Comparison of ENCODE assay signal across 17 mouse cellular contexts in genomic region chr2:178193445-178193844, GRCm38 (mm10).
DNase-seq lines count a peak whose midpoint lies in the region; ATAC-seq and TF ChIP-seq lines count a peak whose summit lies in the region.
"Had no signal": no experiment of that assay in that cellular context is flagged by ENCODE, and none has a peak within 500 bp of the region (broad histone marks: within the 10 kb centered on the region; RNA-seq: fewer than 3 reads in every experiment).

No protein-coding gene starts in this region.

- H3K4me2 ChIP-seq in midbrain, embryonic 15.5 days = no peak overlapping the region
- H3K4me2 ChIP-seq: embryonic facial prominence, embryonic 13.5 days; kidney, embryonic 15.5 days; limb, embryonic 12.5 days; liver, embryonic 13.5 days; lung, embryonic 15.5 days had no signal

- no peak for TF ChIP-seq CTCF in left cerebral cortex, adult 2 months (IDR thresholded peaks at IDR 0.05)

- no peaks in the 10 kb centered on the region for H3K36me3 ChIP-seq in midbrain, embryonic 15.5 days (replicated peaks)
- H3K36me3 ChIP-seq: embryonic facial prominence, embryonic 13.5 days; G1E; kidney, embryonic 15.5 days; limb, embryonic 12.5 days; liver, embryonic 13.5 days; lung, embryonic 15.5 days had no signal

- no peak overlapping the region for H3K9ac ChIP-seq in midbrain, embryonic 15.5 days
- H3K9ac ChIP-seq: embryonic facial prominence, embryonic 13.5 days; kidney, embryonic 15.5 days; limb, embryonic 12.5 days; liver, embryonic 13.5 days; lung, embryonic 15.5 days had no signal

- intact Hi-C loops in left cerebral cortex, adult 2 months (cut with DNase I) = loop anchor here (5.0 kb wide), 1 partner anchor 36 kb away; no protein-coding TSS in a partner anchor

- H3K27me3 ChIP-seq in midbrain, embryonic 15.5 days (replicated peaks) = no peaks in the 10 kb centered on the region
- H3K27me3 ChIP-seq: embryonic facial prominence, embryonic 13.5 days; kidney, embryonic 15.5 days; limb, embryonic 12.5 days; liver, embryonic 13.5 days; lung, embryonic 15.5 days had no signal

- 46% methylated on average over 2 of the region's 2 CpGs for WGBS in midbrain, embryonic 15.5 days

- peak overlapping the region; percentile 29 for H3K4me3 ChIP-seq in left cerebral cortex, adult 2 months
- H3K4me3 ChIP-seq in midbrain, embryonic 15.5 days = no peak overlapping the region
- H3K4me3 ChIP-seq: embryonic facial prominence, embryonic 13.5 days; kidney, embryonic 15.5 days; limb, embryonic 12.5 days; liver, embryonic 13.5 days; lung, embryonic 15.5 days had no signal

- H3K27ac ChIP-seq in left cerebral cortex, adult 2 months = peak overlapping the region; percentile 74
- H3K27ac ChIP-seq in midbrain, embryonic 15.5 days = 0 out of 2 replicates have a peak overlapping the region, but pooled peaks have one; percentile 1
- H3K27ac ChIP-seq: embryonic facial prominence, embryonic 13.5 days; kidney, embryonic 15.5 days; limb, embryonic 12.5 days; liver, embryonic 13.5 days; lung, embryonic 15.5 days had no signal

- ATAC-seq in midbrain, embryonic 15.5 days (replicated peaks) = no peak
- ATAC-seq: CD4-positive, CD25-positive, alpha-beta regulatory T cell, adult 4 months had no signal

- peaks cover 24% of the 10 kb centered on the region for H3K4me1 ChIP-seq in midbrain, embryonic 15.5 days
- H3K4me1 ChIP-seq: kidney, embryonic 15.5 days; lung, embryonic 15.5 days had no signal

- H3K9me3 ChIP-seq in midbrain, embryonic 15.5 days = no peaks in the 10 kb centered on the region
- H3K9me3 ChIP-seq: embryonic facial prominence, embryonic 13.5 days; kidney, embryonic 15.5 days; limb, embryonic 12.5 days; liver, embryonic 13.5 days; lung, embryonic 15.5 days had no signal

- no peak for DNase-seq in left cerebral cortex, adult 2 months (ENCODE audit: extremely low spot score in 1 of 2, low spot score in 2 of 2)
- no peak for DNase-seq in left cerebral cortex, adult 8-10 months (ENCODE audit: low spot score in 2 of 2)
- DNase-seq in cerebellum, adult 18-20 months = peak; percentile 62 to 70
- peak; percentile 32 to 58 for DNase-seq in cerebellum, postnatal 10 days
- no peak for DNase-seq in kidney, postnatal 10 days
- no peak for DNase-seq in kidney, adult 9 months
- no peak for DNase-seq in left cerebral cortex, adult 9 months (ENCODE audit: low spot score in 2 of 2)
- DNase-seq: liver, embryonic 13.5 days; right cerebral cortex, adult 18-20 months; thymus, postnatal 4 days had no signal

Comparison
In these comparisons a context has a peak if more than half of its experiments do, and no peak if none do; other contexts are left out.
1. DNase-seq: peak in cerebellum, adult 18-20 months (2 of 2) and cerebellum, postnatal 10 days (2 of 2); none in left cerebral cortex, adult 2 months (0 of 2), left cerebral cortex, adult 8-10 months (0 of 2), kidney, postnatal 10 days (single experiment), kidney, adult 9 months (single experiment) and left cerebral cortex, adult 9 months (0 of 2).